Mouse (Mus musculus): Measurements from ENCODE around the gene Arrdc1. TPM values are rescaled to one million over a fixed set of nuclear protein-coding genes. Genes with fewer than 3 reads are reported as not detected.
"Not testable (repeated sequence)": the region's sequence is repeated elsewhere in the genome, so short reads cannot be mapped to it uniquely, and the experiment has no call there.

Gene Arrdc1
- polyA plus RNA-seq, 1 experiment from 2014 or later, result 16.7 TPM

- H3K27me3 ChIP-seq (ENCODE audit: insufficient read depth, low read length); H3K27ac ChIP-seq (ENCODE audit: low read depth); H3K36me3 ChIP-seq (replicated peaks; ENCODE audit: insufficient read depth, low read length); H3K4me3 ChIP-seq (ENCODE audit: low read depth, low read length); H3K4me1 ChIP-seq (ENCODE audit: insufficient read depth); H3K9me3 ChIP-seq (ENCODE audit: low read length); H3K9ac ChIP-seq (replicated peaks); H3K4me2 ChIP-seq (ENCODE audit: low read depth, low read length); DNase-seq: not testable (repeated sequence)
- ATAC-seq, result peak; percentile 45; the same call in 1 of the 2 replicates
- TF ChIP-seq CTCF (IDR thresholded peaks at IDR 0.05; ENCODE audit: low read depth), result peak; percentile 68
- WGBS (ENCODE audit: insufficient replicate concordance), result 45% methylated on average over 2 of the region's 2 CpGs
These were observed 9.3 kb upstream of the Arrdc1 start for GRCm38 (mm10) chr2:24944304-24944703.

- no peak for DNase-seq
- no peaks in the 10 kb centered on the region for H3K9me3 ChIP-seq (ENCODE audit: low read length)
- no peak overlapping the region for H3K4me3 ChIP-seq (ENCODE audit: low read depth, low read length)
- H3K9ac ChIP-seq (replicated peaks), result no peak overlapping the region
- H3K4me1 ChIP-seq (ENCODE audit: insufficient read depth), result no peaks in the 10 kb centered on the region
- no peak for TF ChIP-seq EP300 (IDR thresholded peaks at IDR 0.05; ENCODE audit: low read depth)
- TF ChIP-seq CTCF (IDR thresholded peaks at IDR 0.05; ENCODE audit: low read depth), result no peak
- no peak overlapping the region for H3K4me2 ChIP-seq (ENCODE audit: low read depth, low read length)
- 56% methylated on average over 4 of the region's 4 CpGs for WGBS (ENCODE audit: insufficient replicate concordance)
- no peak overlapping the region for H3K27ac ChIP-seq (ENCODE audit: low read depth)
- no peaks in the 10 kb centered on the region for H3K36me3 ChIP-seq (replicated peaks; ENCODE audit: insufficient read depth, low read length)
- no peak for ATAC-seq
- no peaks in the 10 kb centered on the region for H3K27me3 ChIP-seq (ENCODE audit: insufficient read depth, low read length)
These were observed 7.0 kb upstream of the Arrdc1 start for GRCm38 (mm10) chr2:24942092-24942491.

GRCm38 (mm10) chr2:24934441-24934963, 550 bp downstream of the Arrdc1 start:
- peak overlapping the region; percentile 96 for H3K4me2 ChIP-seq (ENCODE audit: low read depth, low read length)
- DNase-seq (no peak), ATAC-seq (peak; percentile 62)
- no peaks in the 10 kb centered on the region for H3K27me3 ChIP-seq (ENCODE audit: insufficient read depth, low read length)
- TF ChIP-seq CTCF (IDR thresholded peaks at IDR 0.05; ENCODE audit: low read depth) (no peak), EP300 (IDR thresholded peaks at IDR 0.05; ENCODE audit: low read depth) (no peak)
- H3K9ac ChIP-seq (replicated peaks), result peak overlapping the region; percentile 83
- peak overlapping the region; percentile 89 for H3K27ac ChIP-seq (ENCODE audit: low read depth)
- 7% methylated on average over 19 of the region's 19 CpGs for WGBS (ENCODE audit: insufficient replicate concordance)
- peaks cover 18% of the 10 kb centered on the region for H3K4me1 ChIP-seq (ENCODE audit: insufficient read depth)
- peak overlapping the region; percentile 76 for H3K4me3 ChIP-seq (ENCODE audit: low read depth, low read length)
- H3K9me3 ChIP-seq (ENCODE audit: low read length), result no peaks in the 10 kb centered on the region
- H3K36me3 ChIP-seq (replicated peaks; ENCODE audit: insufficient read depth, low read length), result no peaks in the 10 kb centered on the region

- DNase-seq (no peak), ATAC-seq (no peak)
- Histone ChIP-seq H3K4me1 (ENCODE audit: insufficient read depth) (peaks cover 18% of the 10 kb centered on the region), H3K4me2 (ENCODE audit: low read depth, low read length) (no peak overlapping the region), H3K27me3 (ENCODE audit: insufficient read depth, low read length) (no peaks in the 10 kb centered on the region), H3K4me3 (ENCODE audit: low read depth, low read length) (no peak overlapping the region), H3K9ac (replicated peaks) (no peak overlapping the region), H3K9me3 (ENCODE audit: low read length) (no peaks in the 10 kb centered on the region), H3K36me3 (replicated peaks; ENCODE audit: insufficient read depth, low read length) (peaks cover 3% of the 10 kb centered on the region; the same call in 1 of the 2 replicates), H3K27ac (ENCODE audit: low read depth) (no peak overlapping the region)
- TF ChIP-seq CTCF (IDR thresholded peaks at IDR 0.05; ENCODE audit: low read depth) (no peak), EP300 (IDR thresholded peaks at IDR 0.05; ENCODE audit: low read depth) (no peak)
- 88% methylated on average over 5 of the region's 5 CpGs for WGBS (ENCODE audit: insufficient replicate concordance)
These were observed 5.5 kb downstream of the Arrdc1 start for GRCm38 (mm10) chr2:24929593-24929992.

- TF ChIP-seq CTCF (IDR thresholded peaks at IDR 0.05; ENCODE audit: low read depth), result no peak
- TF ChIP-seq EP300 (IDR thresholded peaks at IDR 0.05; ENCODE audit: low read depth), result no peak
- Histone ChIP-seq H3K9me3 (ENCODE audit: low read length) (no peaks in the 10 kb centered on the region), H3K36me3 (replicated peaks; ENCODE audit: insufficient read depth, low read length) (peaks cover 3% of the 10 kb centered on the region; the same call in 1 of the 2 replicates), H3K9ac (replicated peaks) (no peak overlapping the region), H3K4me2 (ENCODE audit: low read depth, low read length) (no peak overlapping the region), H3K4me1 (ENCODE audit: insufficient read depth) (peaks cover 13% of the 10 kb centered on the region), H3K27ac (ENCODE audit: low read depth) (no peak overlapping the region), H3K27me3 (ENCODE audit: insufficient read depth, low read length) (no peaks in the 10 kb centered on the region), H3K4me3 (ENCODE audit: low read depth, low read length) (no peak overlapping the region)
- 78% methylated on average over 2 of the region's 2 CpGs for WGBS (ENCODE audit: insufficient replicate concordance)
- ATAC-seq (no peak), DNase-seq (no peak)
These were observed 5.9 kb downstream of the Arrdc1 start for GRCm38 (mm10) chr2:24929119-24929518.

- Histone ChIP-seq H3K36me3 (replicated peaks; ENCODE audit: insufficient read depth, low read length) (peaks cover 3% of the 10 kb centered on the region; the same call in 1 of the 2 replicates), H3K9ac (replicated peaks) (no peak overlapping the region), H3K4me3 (ENCODE audit: low read depth, low read length) (no peak overlapping the region), H3K4me1 (ENCODE audit: insufficient read depth) (peaks cover 8% of the 10 kb centered on the region), H3K9me3 (ENCODE audit: low read length) (no peaks in the 10 kb centered on the region), H3K27me3 (ENCODE audit: insufficient read depth, low read length) (no peaks in the 10 kb centered on the region), H3K27ac (ENCODE audit: low read depth) (no peak overlapping the region), H3K4me2 (ENCODE audit: low read depth, low read length) (no peak overlapping the region)
- TF ChIP-seq CTCF (IDR thresholded peaks at IDR 0.05; ENCODE audit: low read depth), result no peak
- no peak for TF ChIP-seq EP300 (IDR thresholded peaks at IDR 0.05; ENCODE audit: low read depth)
- DNase-seq (no peak), ATAC-seq (no peak)
- 58% methylated on average over 4 of the region's 4 CpGs for WGBS (ENCODE audit: insufficient replicate concordance)
These were observed 7.1 kb downstream of the Arrdc1 start for GRCm38 (mm10) chr2:24927810-24928479.

Measured in liver, postnatal 0 days (tissue).